Mouse (Mus musculus) heart, postnatal 4 days (tissue): ENCODE data around the gene Sp100. TPM values are rescaled to one million over a fixed set of nuclear protein-coding genes. Genes with fewer than 3 reads are reported as not detected.

Experiments used
- DNase-seq: peaks from one replicate; pipeline ENCODE4 v3.0.0; 2021
- total RNA-seq, 2 experiments: library from RNA; stranded (reverse); gene quantifications; 2 replicates each; pipeline ENCODE4 v1.2.3; 2021

Gene Sp100
- total RNA-seq, 2 experiments from 2014 or later = 3.7 to 3.9 TPM

DNA sequence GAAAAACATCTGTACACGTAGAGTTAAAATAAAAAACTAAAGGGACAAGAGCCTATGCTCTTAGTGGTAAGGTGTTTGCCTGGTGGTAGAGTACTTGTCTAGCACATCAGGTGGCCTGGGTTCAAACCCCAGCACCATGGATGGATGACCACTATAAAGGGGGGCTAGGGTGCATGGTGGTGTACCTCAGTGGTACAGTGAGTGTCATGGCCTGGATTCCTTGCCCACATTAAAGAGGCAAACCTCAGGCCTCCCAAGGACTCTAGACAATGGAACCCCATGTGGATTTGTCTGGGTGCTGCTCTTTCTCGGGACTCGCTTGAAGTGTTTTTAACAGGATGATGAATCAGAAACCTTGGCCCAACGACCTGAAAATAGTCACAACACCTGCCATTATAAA lies 52.7 kb downstream of the Sp100 start:
- DNase-seq = no peak

DNA sequence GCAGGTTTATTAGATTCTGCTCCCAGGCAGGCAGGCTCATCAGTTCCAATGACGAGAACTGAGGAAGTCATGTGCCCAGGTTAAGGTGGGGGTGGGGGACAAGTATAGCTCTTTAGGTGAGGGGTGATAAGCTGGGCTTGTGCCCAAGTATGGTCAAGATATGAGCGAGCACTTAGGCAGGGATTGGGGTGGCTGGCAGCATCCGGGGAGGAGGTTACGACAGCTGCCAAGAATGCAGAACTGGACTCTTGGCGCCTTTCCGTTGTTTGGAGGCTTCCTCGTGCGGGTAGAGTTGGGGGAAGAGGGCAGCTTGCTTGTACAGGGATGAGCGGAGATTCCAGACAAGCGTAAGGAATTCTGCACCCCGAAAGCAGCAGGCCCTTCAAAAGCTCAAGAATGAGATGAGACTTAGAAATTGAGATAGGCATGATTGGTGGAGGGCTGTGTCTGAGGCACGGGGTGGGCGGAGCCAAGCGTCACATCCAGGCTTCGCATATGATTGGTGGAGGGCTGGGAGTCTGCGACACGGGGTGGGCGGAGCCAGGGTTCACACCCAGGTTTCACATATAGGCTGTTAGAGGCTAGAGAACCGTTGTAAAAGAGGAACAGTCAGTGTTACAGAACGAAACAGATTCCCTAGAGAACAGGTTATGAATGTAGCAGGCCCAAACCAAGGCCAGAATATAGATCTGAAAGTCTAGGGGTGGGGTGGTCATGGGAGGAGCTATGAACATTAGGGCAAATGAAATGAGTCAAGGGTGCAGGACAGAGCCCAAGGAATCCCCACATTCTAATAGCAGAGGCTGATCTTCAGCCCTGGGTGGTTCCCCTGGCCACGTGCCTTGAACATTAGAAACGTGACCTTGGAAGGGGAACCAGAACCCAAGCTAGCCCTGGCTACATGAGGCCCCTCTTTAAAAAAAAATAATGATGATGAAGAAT lies 53.7 kb downstream of the Sp100 start:
- peak; percentile 89 for DNase-seq

DNA sequence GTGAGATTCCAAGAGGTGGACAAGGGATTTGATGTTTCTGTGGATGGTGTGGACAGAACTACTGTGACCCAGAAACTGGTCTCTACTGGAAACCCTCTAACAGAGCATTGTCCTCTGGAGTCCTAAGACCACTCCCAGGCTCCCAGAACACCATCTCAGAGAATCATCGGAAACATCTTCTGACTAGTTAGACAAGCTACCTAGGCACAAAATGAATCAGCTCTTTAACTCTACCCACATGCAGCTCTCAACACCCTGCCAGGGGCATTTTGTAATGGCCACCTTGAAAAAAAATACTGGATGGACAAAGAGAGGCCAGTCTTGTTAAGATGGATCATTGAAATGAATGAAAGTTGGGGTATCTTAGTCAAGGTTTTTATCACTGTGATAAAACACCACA lies 55.8 kb downstream of the Sp100 start:
- no peak for DNase-seq

- DNase-seq = no peak
Measured at GRCm38 (mm10) chr1:85706754-85707153, 57.0 kb downstream of the Sp100 start.

DNA sequence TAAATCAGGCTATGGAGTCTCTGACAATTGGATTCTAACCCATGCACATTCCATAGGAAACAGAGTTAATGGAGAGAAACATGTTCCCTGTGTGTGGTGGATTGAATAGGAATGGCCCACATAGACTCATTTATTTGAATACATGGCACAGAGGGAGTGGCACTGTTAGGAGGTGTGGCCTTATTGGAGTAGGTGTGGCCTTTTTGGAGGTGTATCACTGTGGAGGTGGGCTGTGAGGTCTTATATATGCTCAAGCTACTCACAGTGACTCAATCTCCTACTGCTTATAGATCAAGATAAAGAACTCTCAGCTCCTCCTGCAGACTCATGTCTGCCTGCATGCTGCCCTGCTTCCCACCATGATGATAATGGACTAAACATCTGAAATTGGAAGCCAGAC lies 64.7 kb downstream of the Sp100 start:
- no peak for DNase-seq

DNA sequence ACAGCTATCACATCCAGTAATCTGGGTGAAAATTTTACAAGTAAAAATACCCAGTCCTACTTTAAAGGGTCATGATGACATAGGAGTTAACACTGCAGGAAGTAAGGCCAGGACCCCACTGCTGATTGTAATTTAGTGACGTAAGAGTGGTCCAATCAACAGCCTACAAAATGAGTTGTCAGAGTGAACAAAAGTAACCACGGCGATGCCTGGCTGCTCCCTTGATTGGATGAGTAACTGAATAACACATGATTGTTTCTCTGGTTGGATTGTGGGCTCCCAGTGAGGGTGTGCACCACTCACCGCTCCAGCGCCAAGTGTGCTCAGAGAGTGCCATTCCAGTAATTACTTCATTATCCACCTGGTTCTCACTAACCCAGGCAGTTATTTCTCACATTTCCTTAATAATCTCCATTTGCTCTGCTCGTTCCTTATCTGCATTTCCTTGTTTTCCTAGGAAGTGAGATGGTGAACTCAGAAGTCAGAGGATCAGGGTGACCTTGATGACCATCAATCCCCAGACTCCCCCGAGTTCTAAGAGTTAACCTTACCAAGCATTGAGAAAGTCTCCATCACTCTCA lies 66.7 kb downstream of the Sp100 start:
- DNase-seq = no peak

GRCm38 (mm10) chr1:85719049-85719448 lies 69.3 kb downstream of the Sp100 start:
- DNase-seq = no peak

DNA sequence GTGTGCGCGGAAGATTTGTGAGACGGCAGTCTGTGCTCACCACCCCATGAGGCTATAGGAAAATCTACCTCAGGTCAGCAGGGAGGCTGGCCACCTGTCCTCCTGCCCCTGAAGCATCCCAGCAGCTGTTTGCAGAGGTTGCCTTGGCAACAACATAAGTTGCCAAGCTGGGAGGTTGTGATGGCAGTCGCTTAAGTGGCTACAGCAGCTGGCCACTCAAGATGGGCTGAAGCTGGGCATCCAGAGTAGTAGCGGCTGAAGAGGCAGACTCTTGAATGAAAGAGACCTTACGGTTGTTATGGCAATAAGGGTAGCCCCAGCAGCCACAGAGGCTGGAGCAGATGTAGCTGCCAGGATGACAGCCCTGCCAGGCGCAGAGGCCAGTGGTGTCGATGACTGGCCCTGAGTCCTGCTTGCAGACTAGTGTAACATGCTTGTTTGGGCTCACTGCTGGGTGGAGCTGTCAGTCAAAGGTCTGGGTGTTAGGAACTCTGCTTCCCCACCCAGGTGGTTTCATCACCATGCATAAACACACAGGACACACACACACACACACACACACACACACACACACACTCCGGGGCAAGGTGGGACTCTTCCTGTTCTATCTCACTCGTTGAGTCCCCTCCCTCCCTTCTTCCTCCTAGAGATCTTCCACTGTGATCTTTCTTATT lies 70.6 kb downstream of the Sp100 start:
- no peak for DNase-seq

DNA sequence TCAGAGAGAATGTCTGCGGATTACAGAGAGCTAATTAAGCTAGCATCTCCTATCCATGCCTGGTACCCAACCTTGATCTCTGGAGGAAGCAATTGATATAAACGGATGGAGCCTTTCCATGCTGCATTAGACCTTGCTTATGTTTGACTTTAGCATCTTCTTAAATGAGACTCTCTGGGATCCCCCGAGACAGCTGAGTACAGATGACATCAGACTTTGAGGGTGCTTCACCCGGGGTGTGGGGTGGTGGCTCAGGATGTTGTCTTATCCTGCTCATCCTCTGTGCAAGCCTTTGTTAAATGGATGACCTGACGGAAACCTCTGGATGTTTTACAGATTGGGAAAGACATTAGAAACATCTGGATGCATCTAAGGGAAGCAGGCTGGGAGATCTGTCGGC lies 80.7 kb downstream of the Sp100 start:
- DNase-seq = no peak

GRCm38 (mm10) chr1:85732581-85732980 lies 82.8 kb downstream of the Sp100 start:
- no peak for DNase-seq

GRCm38 (mm10) chr1:85734511-85734910 lies 84.7 kb downstream of the Sp100 start:
- DNase-seq = no peak

- DNase-seq = peak; percentile 32
Measured at GRCm38 (mm10) chr1:85735463-85736123, 85.8 kb downstream of the Sp100 start.

DNA sequence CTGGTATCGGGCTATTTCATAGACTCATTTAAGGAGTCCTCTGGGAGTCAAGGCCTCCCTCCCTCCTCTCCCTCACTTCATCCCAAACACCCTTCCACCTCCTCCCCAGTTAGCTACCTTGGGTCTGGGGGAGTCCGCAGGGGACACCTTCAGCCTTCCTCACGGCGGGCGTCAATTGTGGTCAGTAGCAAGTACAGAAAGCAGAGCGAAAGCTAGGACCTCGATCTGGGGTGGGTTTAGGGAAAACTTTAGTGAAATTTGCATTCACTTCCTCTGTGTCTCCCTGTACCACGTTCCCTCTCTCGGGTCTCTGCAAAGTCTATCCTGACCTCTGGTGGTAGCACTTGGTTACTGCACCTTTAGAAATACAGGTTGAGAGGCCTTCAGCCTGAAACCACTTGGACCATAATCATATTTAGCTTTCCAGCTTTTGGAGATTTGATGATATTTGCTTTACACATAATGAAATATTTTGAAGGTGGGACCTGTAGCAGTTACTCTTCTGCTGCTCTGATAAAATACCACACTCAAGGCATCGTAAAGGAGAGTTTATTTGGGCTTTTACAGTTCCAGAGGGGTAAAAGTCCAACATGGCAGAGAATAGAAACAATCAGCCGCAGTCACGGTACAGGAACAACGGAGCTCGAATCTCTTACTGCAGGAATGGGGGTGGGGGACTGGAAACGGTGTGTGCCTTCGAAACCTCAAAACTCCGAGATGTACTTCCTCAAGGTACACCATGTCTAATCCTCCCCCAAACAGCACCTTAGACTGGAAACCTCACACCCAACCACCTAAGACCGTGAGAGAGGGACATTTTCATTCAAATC lies 86.8 kb downstream of the Sp100 start:
- peak; percentile 86 for DNase-seq

- no peak for DNase-seq
Measured at GRCm38 (mm10) chr1:85739000-85739399, 89.2 kb downstream of the Sp100 start.

- no peak for DNase-seq
Measured at GRCm38 (mm10) chr1:85739819-85740218, 90.0 kb downstream of the Sp100 start.

GRCm38 (mm10) chr1:85740923-85741322 lies 91.1 kb downstream of the Sp100 start:
- no peak for DNase-seq

DNA sequence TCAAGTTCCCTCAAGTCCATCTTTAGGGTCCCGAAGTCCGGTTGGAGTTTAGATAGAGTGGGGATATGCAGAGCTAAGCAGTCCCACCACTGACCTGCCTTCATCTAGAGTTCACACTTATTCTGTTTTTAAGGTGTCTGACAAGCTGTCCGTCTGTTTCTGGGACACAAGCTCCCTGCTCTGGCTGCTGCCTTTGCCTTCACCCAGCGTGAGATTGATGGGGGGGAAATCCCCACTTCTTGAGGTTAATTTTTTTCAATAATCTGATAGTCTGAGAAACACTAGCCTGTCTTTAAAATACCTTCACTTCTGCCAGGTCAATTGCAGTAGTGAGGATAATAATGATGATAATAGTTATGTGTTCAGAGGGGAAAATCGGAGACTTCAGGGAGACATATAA lies 92.5 kb downstream of the Sp100 start:
- no peak for DNase-seq

- no peak for DNase-seq
Measured at GRCm38 (mm10) chr1:85742916-85743505, 93.2 kb downstream of the Sp100 start.

DNA sequence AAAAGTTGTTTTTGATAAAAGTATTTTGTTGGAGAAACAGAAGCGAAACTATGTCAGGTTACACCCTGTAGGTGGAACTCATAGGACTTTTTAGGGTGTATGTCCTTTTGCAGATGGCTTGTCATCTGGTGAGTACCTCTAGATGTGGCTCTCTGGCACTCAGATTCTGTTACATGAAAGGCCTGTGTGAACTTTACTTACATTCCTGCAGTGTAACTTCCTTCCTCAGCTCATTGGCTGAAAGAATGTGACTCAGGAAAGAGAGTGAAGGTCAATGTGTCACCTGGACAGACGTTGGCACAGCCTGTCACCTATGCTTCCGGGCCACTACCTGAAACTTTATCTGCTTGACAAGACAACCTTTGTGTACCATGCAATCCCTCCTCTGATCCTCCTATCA lies 94.8 kb downstream of the Sp100 start:
- DNase-seq = no peak

- DNase-seq = no peak
Measured at GRCm38 (mm10) chr1:85746511-85746910, 96.7 kb downstream of the Sp100 start.

- no peak for DNase-seq
Measured at GRCm38 (mm10) chr1:85749829-85750228, 100.0 kb downstream of the Sp100 start.

GRCm38 (mm10) chr1:85750650-85751049 lies 100.9 kb downstream of the Sp100 start:
- DNase-seq = no peak
